ENCODE assay signal across 24 mouse cellular contexts in the genomic region with DNA sequence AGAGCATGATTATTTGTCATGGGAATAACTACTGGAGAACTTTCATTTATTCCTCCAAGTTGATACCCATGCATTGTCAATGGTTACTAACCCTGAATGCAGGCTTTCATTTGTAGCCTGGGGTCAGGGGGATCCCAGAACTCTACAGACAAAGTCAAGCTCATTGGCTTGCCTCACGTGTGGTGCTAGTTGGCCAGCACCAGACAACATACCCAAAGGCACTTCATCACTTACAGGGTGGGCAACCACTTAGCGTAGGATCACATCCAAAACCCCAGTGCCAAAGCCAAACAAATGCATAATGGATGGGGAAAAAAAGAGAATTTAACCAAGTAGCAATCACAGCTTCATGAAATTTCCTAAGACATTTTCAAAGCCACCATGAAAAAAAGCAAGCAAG.
"Had no signal": no experiment of that assay in that cellular context is flagged by ENCODE, and none has a peak within 500 bp of the region (broad histone marks: within the 10 kb centered on the region; RNA-seq: fewer than 3 reads in every experiment).

No protein-coding gene starts in this region.

- H3K4me3 ChIP-seq: heart, adult 2 months; heart, embryonic 13.5 days; heart, embryonic 15.5 days; hindbrain, embryonic 13.5 days; kidney, embryonic 15.5 days; limb, embryonic 13.5 days; limb, embryonic 15.5 days; liver, embryonic 12.5 days had no signal

- H3K4me1 ChIP-seq: heart, embryonic 13.5 days; heart, embryonic 15.5 days; hindbrain, embryonic 13.5 days; kidney, embryonic 15.5 days; limb, embryonic 13.5 days; limb, embryonic 15.5 days; liver, embryonic 12.5 days had no signal

- DNase-seq: gastrocnemius, postnatal 14 days; gastrocnemius, postnatal 36 days; heart, adult 11 months; heart, adult 2 months; heart, postnatal 14 days; heart, postnatal 36 days; kidney, adult 11 months; kidney, adult 2 months; kidney, adult 9 months; kidney, postnatal 14 days; kidney, postnatal 36 days; layer of hippocampus, adult 9-11 months; layer of hippocampus, postnatal 36 days had no signal

- H3K27ac ChIP-seq: heart, adult 2 months; heart, embryonic 13.5 days; heart, embryonic 15.5 days; hindbrain, embryonic 13.5 days; kidney, embryonic 15.5 days; kidney, postnatal 0 days; limb, embryonic 13.5 days; limb, embryonic 15.5 days; liver, embryonic 12.5 days; liver, embryonic 14.5 days had no signal

- H3K36me3 ChIP-seq: heart, embryonic 13.5 days; heart, embryonic 15.5 days; hindbrain, embryonic 13.5 days; kidney, embryonic 15.5 days; limb, embryonic 13.5 days; limb, embryonic 15.5 days; liver, embryonic 12.5 days had no signal

- H3K4me2 ChIP-seq: heart, embryonic 11.5 days; heart, embryonic 13.5 days; heart, embryonic 15.5 days; hindbrain, embryonic 13.5 days; kidney, embryonic 15.5 days; limb, embryonic 13.5 days; limb, embryonic 15.5 days; liver, embryonic 12.5 days had no signal

- ATAC-seq: intestine, embryonic 16.5 days; liver, embryonic 12.5 days had no signal

- H3K9ac ChIP-seq: heart, embryonic 13.5 days; heart, embryonic 15.5 days; hindbrain, embryonic 13.5 days; kidney, embryonic 15.5 days; limb, embryonic 13.5 days; limb, embryonic 15.5 days; liver, embryonic 12.5 days; liver, embryonic 14.5 days had no signal

- H3K9me3 ChIP-seq: heart, embryonic 13.5 days; heart, embryonic 15.5 days; kidney, embryonic 15.5 days; limb, embryonic 13.5 days; limb, embryonic 15.5 days; liver, embryonic 12.5 days had no signal

- H3K27me3 ChIP-seq: heart, embryonic 13.5 days; heart, embryonic 15.5 days; hindbrain, embryonic 13.5 days; kidney, embryonic 15.5 days; limb, embryonic 13.5 days; limb, embryonic 15.5 days; liver, embryonic 12.5 days had no signal
